Mouse (Mus musculus) fibroblast of lung, adult 2 months (primary cell): Measurements from ENCODE around the gene Acot1.
A peak's percentile ranks its signal among the peaks of the same experiment; 100 is the strongest.
"Not testable (repeated sequence)": the region's sequence is repeated elsewhere in the genome, so short reads cannot be mapped to it uniquely, and the experiment has no call there.

Experiments used
- DNase-seq: peaks from one replicate; pipeline ENCODE4 v3.0.0-alpha.2; 2011; ENCODE audit warnings: low read depth

Gene Acot1

DNA sequence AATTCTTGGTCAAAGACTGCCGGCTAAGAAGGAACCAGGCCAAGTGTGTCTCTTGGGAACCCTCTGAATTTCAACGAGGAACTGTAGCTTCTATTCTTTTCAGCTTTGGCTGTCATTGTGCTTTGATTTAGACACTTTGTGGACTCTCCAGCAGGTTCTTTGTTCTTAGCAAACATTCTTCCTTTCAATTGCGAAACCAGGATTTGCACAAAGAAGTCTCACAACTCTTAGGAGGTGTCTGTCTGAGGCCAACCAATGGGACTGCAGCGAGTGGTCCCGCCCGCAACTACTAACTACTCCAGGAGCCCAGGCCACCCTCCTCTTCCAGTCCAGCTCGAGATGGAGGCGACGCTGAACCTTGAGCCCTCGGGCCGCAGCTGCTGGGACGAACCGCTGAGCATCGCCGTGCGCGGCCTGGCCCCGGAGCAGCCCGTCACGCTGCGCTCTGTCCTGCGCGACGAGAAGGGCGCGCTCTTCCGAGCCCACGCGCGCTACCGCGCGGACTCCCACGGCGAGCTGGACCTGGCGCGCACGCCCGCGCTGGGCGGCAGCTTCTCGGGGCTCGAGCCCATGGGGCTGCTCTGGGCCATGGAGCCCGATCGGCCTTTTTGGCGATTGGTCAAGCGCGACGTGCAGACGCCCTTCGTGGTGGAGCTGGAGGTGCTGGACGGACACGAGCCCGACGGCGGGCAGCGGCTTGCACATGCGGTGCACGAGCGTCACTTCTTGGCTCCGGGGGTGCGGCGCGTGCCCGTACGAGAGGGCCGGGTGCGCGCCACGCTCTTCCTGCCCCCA, at the start of gene Acot1:
TSS of gene Acot1 (plus strand) at position 320 of the 795 bp plus-strand sequence.
- DNase-seq, result peak; percentile 60

DNA sequence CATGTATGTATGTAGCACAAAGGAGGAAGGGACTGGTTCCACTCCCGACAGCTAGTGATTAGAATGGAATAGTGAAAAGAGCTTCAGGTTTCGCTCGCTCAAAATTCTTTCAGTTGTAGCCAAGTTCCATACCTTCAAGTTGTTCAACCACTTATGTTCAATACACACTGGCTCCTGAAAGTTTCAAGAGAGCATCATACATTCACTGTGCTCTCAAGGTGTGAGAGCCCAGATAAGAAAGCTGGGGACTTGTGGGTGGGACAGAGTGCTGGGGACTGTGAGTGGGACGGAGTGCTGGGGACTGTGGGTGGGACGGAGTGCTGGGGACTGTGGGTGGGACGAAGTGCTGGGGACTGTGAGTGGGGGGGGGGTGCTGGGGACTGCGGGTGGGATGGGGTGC, 44.1 kb upstream of the Acot1 start:
- no peak for DNase-seq

DNA sequence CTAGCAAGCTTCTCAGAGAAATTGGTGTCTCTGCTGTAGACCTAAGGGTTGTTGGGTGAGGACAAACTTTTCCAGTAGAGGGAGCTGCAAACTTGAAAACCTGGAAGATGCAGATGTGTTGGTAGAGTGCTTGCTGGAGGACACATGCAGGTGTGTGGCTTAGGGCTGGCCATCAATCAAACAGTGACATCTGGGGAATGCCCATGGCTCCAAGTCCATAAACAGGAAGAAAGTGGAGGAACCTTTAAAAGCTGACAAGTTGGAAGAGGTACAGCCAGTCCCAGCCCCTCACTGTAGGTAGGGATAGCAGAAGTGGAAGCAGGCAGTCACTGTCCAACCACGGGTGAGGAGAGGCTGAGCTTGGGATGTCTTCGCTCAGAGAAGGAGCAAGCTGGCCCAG, 37.2 kb upstream of the Acot1 start:
- DNase-seq, result no peak

DNA sequence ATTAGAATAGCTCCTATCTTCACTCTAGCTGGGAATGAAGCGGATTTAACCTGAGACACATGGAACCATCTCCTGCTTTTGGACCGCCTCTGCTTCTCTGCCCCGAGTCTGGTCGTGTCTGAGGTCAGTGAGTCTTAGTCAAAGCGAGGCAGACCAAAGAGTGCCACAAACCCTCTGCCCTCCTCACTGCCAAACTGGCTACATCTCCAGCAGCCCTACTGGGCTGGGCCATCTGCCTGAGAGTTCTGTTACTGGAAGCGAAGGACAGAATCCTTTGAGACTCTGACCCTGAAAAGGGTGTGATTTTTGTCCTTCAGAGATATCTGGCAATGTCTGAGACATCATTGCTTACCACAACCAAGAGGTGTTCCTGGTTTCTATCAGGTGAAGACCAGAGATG, 30.4 kb upstream of the Acot1 start:
- no peak for DNase-seq

DNA sequence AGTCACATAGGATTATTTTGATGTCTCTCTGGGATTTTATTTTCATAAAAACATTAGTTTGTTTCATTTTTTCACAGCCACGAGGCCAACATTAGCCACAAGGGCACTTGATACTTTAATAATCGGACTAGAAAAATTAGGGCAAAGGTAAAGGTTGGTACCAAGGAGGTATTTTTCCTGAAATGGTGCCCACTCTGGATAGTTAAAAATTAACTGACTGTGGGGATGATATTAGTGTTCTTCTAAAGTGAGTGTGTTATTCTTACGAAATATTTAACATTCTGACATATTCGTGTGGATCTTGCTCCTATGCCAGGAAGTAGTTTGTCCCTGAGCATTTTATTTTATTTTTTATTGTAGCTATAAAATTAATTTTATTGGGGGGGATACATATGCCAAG, 27.7 kb upstream of the Acot1 start:
- no peak for DNase-seq

DNA sequence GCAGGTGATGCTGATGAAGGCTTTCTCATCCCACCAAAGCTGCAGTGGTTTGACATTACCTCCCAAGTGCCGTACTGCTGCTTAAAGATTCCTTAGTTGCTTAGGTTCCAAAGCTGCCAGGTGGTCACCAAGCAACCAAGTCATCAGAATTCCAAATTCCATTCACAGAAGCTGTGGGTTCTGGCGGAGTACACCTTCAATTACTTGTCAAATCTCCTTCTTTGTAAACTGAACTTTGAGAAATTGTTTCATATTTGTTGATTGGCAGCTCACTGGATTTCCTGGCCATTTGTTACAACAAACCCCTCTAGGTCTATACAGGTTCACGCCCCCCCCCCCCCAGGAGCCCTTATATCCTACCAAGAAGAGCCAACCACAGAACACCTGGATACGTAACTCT, 24.5 kb upstream of the Acot1 start, which contains the start of gene Heatr4:
TSS of gene Heatr4 (minus strand) at position 101 of the 400 bp plus-strand sequence.
- no peak for DNase-seq

DNA sequence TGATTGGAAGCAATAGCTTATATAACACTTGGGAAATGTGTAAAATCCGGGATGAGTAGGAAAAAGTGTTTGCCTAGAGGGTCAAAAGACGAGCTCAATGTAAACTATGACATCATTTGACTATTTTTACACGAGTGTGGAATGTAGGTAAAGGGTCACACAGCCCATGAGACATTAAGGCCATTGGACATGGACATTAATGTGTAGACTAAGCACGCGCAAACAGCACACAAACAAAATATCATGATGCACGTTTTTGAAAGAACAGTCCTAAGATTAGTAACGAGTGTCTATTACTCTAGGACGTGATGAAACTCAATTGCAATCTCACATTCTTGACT, 22.1 kb upstream of the Acot1 start:
- no peak for DNase-seq

DNA sequence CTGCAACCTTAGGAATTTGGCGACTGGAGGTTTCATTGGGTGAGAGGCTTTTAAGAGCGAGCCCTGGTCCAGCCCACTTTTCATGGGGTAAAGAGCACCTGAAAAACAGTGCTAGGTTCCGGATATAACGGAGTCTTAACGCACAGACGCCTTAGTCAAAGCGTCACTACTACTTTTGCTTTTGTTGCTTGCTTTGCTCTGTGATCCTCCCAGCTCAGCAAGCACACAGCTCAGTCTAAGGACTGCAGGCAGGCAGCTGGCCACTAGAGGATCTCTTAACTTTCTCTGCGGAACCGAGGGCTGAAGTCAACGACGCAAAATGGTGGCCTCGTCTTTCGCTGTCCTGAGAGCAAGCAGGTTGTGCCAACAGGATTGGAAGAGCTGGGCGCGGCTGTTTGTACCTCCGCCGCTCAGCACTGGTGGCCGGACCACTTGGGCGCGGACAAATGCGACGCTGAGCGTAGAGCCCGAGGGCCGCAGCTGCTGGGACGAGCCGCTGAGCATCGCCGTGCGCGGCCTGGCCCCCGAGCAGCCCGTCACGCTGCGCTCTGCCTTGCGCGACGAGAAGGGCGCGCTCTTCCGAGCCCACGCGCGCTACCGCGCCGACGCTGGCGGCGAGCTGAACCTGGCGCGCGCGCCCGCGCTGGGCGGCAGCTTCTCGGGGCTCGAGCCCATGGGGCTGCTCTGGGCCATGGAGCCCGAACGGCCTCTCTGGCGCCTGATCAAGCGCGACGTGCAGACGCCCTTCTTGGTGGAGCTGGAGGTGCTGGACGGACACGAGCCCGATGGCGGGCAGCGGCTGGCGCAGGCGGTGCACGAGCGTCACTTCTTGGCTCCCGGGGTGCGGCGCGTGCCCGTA, 21.5 kb upstream of the Acot1 start, which contains the start of gene Acot2:
TSS of gene Acot2 (plus strand) at position 279 of the 859 bp plus-strand sequence.
- peak; percentile 70 for DNase-seq

DNA sequence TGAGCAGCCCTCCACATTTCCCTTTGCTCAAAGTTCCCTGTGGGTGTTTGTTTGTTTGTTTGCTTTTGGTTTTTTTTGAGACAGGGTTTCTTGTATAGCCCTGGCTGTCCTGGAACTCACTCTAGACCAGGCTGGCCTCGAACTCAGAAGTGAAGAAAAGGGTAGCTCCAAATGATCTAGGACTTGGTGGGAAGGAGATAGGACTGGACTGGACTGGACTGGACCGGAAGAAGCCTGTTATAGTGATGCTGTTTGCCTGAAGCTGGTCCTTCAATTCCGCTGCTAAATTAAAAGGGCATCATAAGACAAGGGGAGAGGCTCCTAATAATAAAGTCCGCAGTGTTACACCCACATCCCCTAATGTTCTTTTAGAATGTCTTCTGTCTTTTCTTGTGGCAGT, 20.8 kb upstream of the Acot1 start:
- no peak for DNase-seq

DNA sequence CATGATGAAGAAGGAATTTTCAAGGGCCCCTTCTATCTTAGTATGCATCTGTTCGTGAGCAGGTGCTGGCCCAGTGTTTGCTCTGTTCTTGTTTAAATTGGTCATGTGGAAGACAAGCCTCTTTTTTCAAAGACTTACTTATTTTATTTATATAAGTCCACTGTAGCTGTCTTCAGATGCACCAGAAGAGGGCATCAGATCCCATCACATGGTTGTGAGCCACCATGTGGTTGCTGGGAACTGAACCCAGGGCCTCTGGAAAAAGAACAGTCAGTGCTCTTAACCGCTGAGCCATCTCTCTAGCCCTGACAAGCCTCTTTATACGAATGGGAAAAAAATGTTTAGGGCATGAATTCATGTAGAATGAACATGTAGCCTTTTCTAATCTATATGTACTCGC, 19.9 kb upstream of the Acot1 start:
- no peak for DNase-seq

DNA sequence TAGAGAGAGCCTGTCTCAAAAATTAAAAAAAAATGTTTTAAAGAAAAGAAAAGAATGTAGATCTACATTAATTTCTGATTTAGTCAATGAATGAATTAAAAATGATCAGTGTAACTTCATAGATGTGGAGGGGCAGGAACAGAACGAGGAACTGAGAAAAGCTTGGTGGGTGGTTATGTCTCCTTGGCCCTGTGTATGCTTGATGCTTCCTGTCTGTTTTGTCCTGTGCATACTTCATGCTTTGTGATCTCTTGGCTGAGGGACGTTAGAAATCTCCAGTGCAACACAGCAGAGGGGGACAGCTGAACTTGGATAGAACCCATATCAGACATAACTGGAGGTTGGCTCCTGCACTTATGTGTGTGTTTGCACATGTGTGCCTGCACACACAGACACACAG, 12.1 kb upstream of the Acot1 start:
- DNase-seq, result no peak

DNA sequence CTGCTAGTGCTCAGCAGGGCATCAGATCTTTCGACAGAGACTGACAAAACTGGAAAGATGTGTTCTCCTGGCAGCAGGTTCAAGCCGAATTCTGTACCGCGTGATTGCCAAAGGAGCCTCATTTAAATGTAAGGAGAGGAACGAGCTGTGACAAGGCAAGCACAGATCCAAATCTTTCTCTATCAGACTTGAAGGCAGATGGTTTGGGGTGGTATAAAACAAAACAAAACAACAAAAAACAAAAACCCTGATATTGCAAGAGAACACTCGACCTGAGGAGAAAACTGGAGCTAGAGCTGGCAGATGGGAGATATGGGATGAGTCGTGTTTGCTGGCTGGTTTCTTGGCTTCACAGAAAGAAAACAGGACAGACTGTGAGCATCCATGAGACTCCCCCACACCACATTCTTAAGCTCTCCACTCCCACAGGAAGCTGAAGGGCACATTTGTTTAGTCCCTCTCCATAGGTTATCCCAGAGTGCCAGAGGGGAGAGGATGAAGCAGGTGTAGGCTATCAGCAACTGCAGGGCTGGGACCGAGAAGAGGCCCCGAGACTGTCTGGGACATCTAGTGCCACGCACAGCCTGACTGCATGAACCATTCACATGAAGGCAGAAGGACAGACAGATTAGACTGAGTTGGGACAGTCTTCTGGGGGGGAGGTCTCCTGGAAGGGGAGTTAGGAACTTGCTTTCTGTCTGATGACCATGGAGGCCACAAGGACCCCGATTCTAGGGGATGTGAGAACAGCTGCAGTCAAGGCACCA, 10.8 kb upstream of the Acot1 start:
- no peak for DNase-seq

DNA sequence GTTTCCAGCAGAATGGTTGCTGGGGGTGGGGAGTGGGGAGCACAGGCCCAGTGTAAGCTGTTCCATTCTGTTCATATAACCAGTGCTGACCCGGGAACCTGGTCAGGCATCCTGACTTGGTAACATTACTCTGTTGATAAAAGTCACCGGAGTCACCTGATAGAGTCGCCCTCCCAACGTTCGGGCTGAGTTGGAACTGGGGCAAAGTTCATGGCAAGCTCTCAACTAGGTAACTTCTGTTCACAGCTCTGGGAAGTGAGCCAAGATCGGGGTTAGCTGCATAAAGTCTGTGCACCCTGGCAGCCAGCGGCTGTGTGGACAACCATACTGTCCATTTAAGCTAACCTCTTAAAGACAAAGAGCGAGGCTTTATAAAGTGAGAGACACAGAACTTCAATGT, 10.1 kb upstream of the Acot1 start:
- DNase-seq, result not testable (repeated sequence)

DNA sequence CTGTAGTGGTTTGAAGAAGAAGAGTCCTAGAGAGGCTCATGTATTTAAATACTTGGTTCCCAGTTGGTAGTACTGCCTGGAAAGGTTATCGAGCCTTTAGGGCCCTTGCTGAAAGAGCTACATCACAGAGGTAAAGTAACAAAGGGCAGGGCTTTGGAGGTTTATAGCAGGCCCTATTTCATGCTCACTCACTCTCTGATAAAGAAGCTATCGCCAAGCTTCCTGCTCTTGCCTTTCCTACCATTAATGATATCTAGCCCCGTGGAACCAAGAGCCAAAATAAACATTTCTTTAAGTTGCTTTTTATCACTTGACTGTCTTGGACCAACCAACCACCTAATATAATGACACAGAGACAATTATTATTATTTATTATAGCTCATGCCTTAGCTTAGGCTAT, 8.9 kb upstream of the Acot1 start:
- no peak for DNase-seq

DNA sequence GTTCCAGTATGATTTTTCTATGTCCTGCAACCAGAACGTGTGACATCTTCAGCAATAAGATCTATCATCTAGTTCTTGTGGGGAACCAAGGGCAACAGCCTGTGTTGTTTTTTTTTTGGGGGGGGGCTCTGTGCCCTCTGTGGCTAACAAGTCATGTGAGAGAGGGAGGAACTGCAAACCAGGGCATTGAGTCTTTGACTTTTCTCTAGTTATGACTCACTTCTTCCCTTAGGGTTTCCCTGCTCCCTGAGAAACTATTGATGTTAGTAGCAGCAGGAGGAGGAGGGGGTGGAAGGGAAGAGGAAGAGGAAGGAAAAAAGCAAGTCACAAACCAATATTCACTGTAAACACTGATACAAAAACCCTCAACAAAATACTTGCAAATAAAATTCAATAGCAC, 5.4 kb upstream of the Acot1 start:
- no peak for DNase-seq

DNA sequence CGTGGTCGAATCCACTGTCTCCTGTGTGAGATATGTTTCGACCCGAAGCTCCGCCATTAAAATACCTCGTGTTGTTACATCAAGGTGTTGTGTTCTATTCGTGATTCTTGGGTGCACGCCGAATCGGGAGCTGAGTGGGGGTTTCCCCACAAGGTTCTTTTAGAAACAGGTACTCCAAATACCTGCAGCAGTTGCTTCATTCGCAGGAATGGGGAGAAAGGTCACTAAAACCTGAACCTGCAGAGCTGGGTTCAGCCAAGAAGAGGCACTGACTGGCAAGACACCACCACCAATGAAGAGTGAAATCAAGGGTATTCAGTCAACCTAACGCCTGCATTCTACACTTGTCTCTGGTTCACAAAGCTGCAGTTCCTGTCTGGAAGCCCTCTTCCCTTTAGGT, 1.0 kb upstream of the Acot1 start:
- no peak for DNase-seq

DNA sequence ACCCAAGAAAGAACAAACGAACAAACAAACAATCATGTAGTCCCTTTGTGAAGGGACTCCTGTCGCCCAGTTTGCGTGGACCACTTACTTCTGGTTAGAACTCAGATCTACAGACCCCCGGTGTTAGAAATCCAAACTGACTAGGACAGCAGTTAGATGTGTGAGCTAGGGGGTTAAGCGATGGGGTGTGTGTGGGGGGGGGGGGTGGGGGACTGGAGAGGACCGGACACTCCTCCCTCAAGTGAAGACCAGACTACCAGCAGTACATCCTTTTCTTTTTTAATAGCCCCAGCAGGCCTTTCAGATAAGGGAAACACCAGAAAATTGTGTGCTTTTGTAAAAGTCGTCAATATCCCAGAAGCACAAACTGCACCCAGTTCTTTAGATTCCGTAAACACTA, 561 bp upstream of the Acot1 start:
- no peak for DNase-seq

DNA sequence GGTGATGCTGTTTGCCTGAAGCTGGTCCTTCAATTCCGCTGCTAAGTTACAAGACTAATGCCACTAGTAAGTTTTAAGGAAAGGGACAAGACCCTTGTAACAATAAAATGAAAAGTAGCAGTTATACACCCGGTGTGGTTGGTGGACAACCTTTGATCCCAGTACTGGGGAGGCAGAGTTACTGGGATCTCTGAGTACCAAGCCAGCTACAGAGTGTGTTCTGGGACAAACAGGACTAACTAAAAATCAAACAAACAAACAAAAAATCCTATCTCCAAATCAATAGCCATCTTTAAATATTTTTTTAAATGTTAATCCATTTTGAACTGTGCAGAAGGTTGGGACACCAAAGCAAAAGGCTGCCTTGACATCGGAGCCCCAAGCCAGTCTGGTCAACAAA, 911 bp downstream of the Acot1 start:
- no peak for DNase-seq

DNA sequence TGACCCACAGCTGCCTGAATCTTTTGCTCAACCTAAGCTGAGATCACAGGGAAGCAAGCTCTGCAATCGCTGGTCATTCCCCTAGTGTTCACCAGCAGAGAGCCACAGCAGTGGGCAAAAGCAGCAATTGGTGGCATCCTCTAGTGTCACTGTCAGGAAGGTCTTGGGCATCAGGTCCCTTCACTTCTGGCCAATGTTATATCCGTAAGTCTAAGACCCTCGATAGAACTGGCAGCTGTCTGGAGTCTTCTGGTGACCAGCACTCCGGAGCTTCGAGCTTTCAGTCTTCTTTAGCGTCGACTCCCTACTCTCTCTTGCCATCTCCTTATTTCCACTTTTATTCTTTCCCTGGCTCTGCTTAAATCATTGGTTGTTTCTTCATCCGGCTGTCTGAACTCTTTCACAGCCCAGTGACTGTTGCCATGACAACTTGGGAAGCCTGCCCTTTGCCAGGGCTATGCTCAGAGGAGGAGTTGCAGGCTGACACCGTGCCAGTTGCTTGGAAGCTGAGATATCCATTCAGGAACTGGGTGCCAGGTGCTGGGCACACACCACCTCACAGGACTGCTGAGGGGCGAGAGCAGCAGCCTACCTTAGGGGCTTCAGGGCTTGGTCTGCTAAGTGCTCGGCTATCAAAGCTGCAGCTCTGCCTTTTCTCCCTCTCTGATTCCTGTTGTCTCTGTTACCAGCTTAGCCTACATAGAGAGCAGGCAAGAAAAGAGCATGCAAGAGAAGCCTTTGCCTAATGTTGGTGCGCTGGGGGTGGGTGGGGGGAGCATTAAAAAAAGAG, 2.2 kb downstream of the Acot1 start:
- DNase-seq, result peak; percentile 49

DNA sequence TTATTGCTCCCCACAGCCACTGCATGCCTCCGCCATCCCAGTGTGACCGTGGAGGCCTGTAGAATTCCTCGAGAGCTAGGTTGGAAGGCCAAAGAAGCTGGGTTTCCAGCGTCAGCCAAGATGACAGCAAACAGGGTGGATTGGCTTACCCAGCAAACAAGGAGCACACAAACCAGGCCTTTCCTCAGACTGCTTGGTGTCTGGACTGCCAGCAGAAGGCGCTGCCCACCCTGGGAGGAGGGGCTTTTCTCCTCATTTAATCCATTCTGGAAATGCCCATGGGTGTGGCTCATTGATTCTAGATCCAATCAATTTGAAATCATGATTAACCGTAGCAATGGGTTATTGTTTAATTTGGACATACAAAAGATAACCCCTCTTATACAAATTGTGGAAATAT, 3.8 kb downstream of the Acot1 start:
- no peak for DNase-seq

DNA sequence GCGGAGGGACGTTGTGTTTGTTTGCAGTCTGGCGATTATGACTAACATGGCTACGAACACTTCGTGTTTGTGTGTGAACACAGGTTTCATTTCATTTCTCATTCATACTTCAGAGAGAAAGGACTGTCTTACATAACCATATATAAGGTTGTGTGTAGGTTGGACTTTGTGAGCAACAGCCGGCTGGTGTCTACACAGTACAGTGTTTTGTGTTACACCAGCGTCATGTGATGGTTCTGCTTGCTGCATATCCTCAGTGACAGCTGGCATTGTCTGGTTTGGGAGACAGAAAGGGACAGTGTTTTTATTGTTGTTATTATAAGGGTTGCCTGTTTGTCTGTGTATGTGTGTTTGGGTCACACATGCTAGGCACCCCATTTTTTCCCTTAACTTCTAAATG, 4.4 kb downstream of the Acot1 start:
- no peak for DNase-seq

DNA sequence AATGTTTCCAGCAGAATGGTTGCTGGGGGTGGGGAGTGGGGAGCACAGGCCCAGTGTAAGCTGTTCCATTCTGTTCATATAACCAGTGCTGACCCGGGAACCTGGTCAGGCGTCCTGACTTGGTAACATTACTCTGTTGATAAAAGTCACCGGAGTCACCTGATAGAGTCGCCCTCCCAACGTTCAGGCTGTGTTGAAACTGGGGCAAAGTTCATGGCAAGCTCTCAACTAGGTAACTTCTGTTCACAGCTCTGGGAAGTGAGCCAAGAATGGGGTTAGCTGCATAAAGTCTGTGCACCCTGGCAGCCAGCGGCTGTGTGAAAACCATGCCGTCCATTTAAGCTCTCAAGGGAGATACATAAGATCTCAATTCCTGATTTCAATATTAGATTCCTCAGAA, 11.2 kb downstream of the Acot1 start:
- DNase-seq, result peak; percentile 51
